Mouse (Mus musculus): ENCODE data around the gene Mtmr12. TPM values are rescaled to one million over a fixed set of nuclear protein-coding genes. Genes with fewer than 3 reads are reported as not detected.

The Mtmr12 gene
- total and polyA plus RNA-seq, 3 experiments: 14.3 to 38.2 TPM; not detected in 1

- TF ChIP-seq ZKSCAN1 (IDR thresholded peaks at IDR 0.05; ENCODE audit: low read depth, low read length) (no peak), CHD2 (IDR thresholded peaks at IDR 0.05; ENCODE audit: low read length) (no peak), CTCF (IDR thresholded peaks at IDR 0.05 in 2 of 3, conservative IDR thresholded peaks at IDR 0.05 in 1 of 3; ENCODE audit: control insufficient read depth in 1 of 3, insufficient read depth in 1 of 3, low read depth in 2 of 3, low read length in 3 of 3, poor library complexity in 1 of 3, severe bottlenecking in 1 of 3) (peak; percentile 77 to 95 (median 88)), KAT2A (conservative IDR thresholded peaks at IDR 0.05; ENCODE audit: low read depth, low read length) (no peak)
Measured at GRCm38 (mm10) chr15:12196410-12197191, 8.2 kb upstream of the Mtmr12 start (continued).

GRCm38 (mm10) chr15:12197361-12197760 is 7.5 kb upstream of the Mtmr12 start:
- H3K27me3 ChIP-seq (ENCODE audit: control insufficient read depth in 1 of 2, insufficient read depth in 2 of 2, low read length in 2 of 2): no peaks in the 10 kb centered on the region
- H3K4me1 ChIP-seq (ENCODE audit: control insufficient read depth in 1 of 2, insufficient read depth in 2 of 2, low read length in 2 of 2): peaks cover 0 to 33% of the 10 kb centered on the region in 2 experiments
- no peak for DNase-seq (ENCODE audit: low read depth, low spot score)
- peak overlapping the region; percentile 44 for H3K9ac ChIP-seq (ENCODE audit: control insufficient read depth, low read depth, low read length, poor library complexity, severe bottlenecking)
- H3K36me3 ChIP-seq (ENCODE audit: control insufficient read depth in 1 of 2, insufficient read depth in 2 of 2, low read length in 2 of 2): peaks cover 0 to 17% of the 10 kb centered on the region in 2 experiments; a peak in 2 of 4 replicates
- no peaks in the 10 kb centered on the region for H3K9me3 ChIP-seq (replicated peaks; ENCODE audit: insufficient read depth, low read length)
- TF ChIP-seq ZC3H11A (IDR thresholded peaks at IDR 0.05; ENCODE audit: low read depth, low read length) (no peak), ETS1 (IDR thresholded peaks at IDR 0.05; ENCODE audit: low read depth, low read length) (no peak), KAT2A (conservative IDR thresholded peaks at IDR 0.05; ENCODE audit: low read depth, low read length) (no peak), RAD21 (IDR thresholded peaks at IDR 0.05; ENCODE audit: low read depth, low read length) (no peak), SIN3A (IDR thresholded peaks at IDR 0.05; ENCODE audit: low read length) (no peak), ZKSCAN1 (IDR thresholded peaks at IDR 0.05; ENCODE audit: low read depth, low read length) (no peak), EP300 (IDR thresholded peaks at IDR 0.05; ENCODE audit: low read depth in 1 of 2, low read length in 2 of 2) (no peak), BHLHE40 (IDR thresholded peaks at IDR 0.05; ENCODE audit: borderline replicate concordance, low read depth, low read length) (no peak), POLR2A (IDR thresholded peaks at IDR 0.05; ENCODE audit: control insufficient read depth in 1 of 2, insufficient read depth in 1 of 2, low read depth in 1 of 2, low read length in 2 of 2, poor library complexity in 1 of 2) (no peak), MYC (IDR thresholded peaks at IDR 0.05; ENCODE audit: low read depth, low read length) (no peak), POLR2AphosphoS2 (IDR thresholded peaks at IDR 0.05; ENCODE audit: low read length) (no peak), GABPA (IDR thresholded peaks at IDR 0.05; ENCODE audit: low read depth, low read length) (no peak), MAZ (IDR thresholded peaks at IDR 0.05; ENCODE audit: low read depth, low read length) (no peak), TBP (IDR thresholded peaks at IDR 0.05; ENCODE audit: low read depth, low read length) (no peak), SMC3 (IDR thresholded peaks at IDR 0.05; ENCODE audit: low read depth, low read length) (no peak), MEF2A (IDR thresholded peaks at IDR 0.05; ENCODE audit: extremely low read depth, insufficient replicate concordance, low read depth, low read length, poor library complexity, severe bottlenecking) (no peak), E2F4 (IDR thresholded peaks at IDR 0.05; ENCODE audit: borderline replicate concordance, low read depth, low read length) (no peak)
- no peak overlapping the region for H3K27ac ChIP-seq (ENCODE audit: control insufficient read depth, low read depth, low read length)
- H3K4me3 ChIP-seq (ENCODE audit: control insufficient read depth in 1 of 2, insufficient read depth in 1 of 2, low read depth in 2 of 2, low read length in 2 of 2): no peak overlapping the region
- H3K79me2 ChIP-seq (ENCODE audit: control insufficient read depth, insufficient read depth, low read length, poor library complexity): no peaks in the 10 kb centered on the region; the same call in 1 of the 2 replicates

Measured in MEL (cell line).